Mouse (Mus musculus) ovary, postnatal 10 days (tissue): ENCODE data around the gene Fem1a.
"Not testable (repeated sequence)": the region's sequence is repeated elsewhere in the genome, so short reads cannot be mapped to it uniquely, and the experiment has no call there.

Experiments
- DNase-seq: peaks from one replicate; pipeline ENCODE4 v3.0.0; 2022; ENCODE audit warnings: low spot score

Fem1a gene

GRCm38 (mm10) chr17:56255863-56256238 is 759 bp upstream of the Fem1a start:
- DNase-seq, result peak; percentile 91

GRCm38 (mm10) chr17:56257181-56257894 is 728 bp downstream of the Fem1a start:
- DNase-seq, result no peak

GRCm38 (mm10) chr17:56258269-56258668 is 1.7 kb downstream of the Fem1a start:
- DNase-seq, result not testable (repeated sequence)

- not testable (repeated sequence) for DNase-seq
Observed at GRCm38 (mm10) chr17:56258812-56259211, 2.2 kb downstream of the Fem1a start.

GRCm38 (mm10) chr17:56259301-56260037 is 2.9 kb downstream of the Fem1a start:
- DNase-seq, result no peak

GRCm38 (mm10) chr17:56261166-56261565 is 4.6 kb downstream of the Fem1a start:
- DNase-seq, result no peak

- DNase-seq, result no peak
Observed at GRCm38 (mm10) chr17:56262645-56263094, 6.1 kb downstream of the Fem1a start.

GRCm38 (mm10) chr17:56264020-56264419 is 7.4 kb downstream of the Fem1a start:
- DNase-seq, result no peak

- no peak for DNase-seq
Observed at GRCm38 (mm10) chr17:56265011-56265410, 8.4 kb downstream of the Fem1a start.

GRCm38 (mm10) chr17:56265869-56266268 is 9.3 kb downstream of the Fem1a start:
- no peak for DNase-seq

- DNase-seq, result no peak
Observed at GRCm38 (mm10) chr17:56266271-56266670, 9.7 kb downstream of the Fem1a start.

- DNase-seq, result no peak
Observed at GRCm38 (mm10) chr17:56269153-56269630, 12.6 kb downstream of the Fem1a start.

- no peak for DNase-seq
Observed at GRCm38 (mm10) chr17:56269741-56270140, 13.1 kb downstream of the Fem1a start.

- no peak for DNase-seq
Observed at GRCm38 (mm10) chr17:56271609-56272253, 15.1 kb downstream of the Fem1a start.

GRCm38 (mm10) chr17:56272644-56273043 is 16.0 kb downstream of the Fem1a start:
- DNase-seq, result no peak

GRCm38 (mm10) chr17:56273482-56273881 is 16.9 kb downstream of the Fem1a start:
- DNase-seq, result no peak

- no peak for DNase-seq
Observed at GRCm38 (mm10) chr17:56273986-56274385, 17.4 kb downstream of the Fem1a start.

GRCm38 (mm10) chr17:56275842-56276480 is 19.4 kb downstream of the Fem1a start:
- no peak for DNase-seq

GRCm38 (mm10) chr17:56276643-56277566 is 20.3 kb downstream of the Fem1a start, which contains the start of gene Ticam1:
TSS of gene Ticam1 (minus strand) at chr17:56276786.
- peak; percentile 62 for DNase-seq

- DNase-seq, result no peak
Observed at GRCm38 (mm10) chr17:56277567-56277893, 20.9 kb downstream of the Fem1a start.

- DNase-seq, result no peak
Observed at GRCm38 (mm10) chr17:56278340-56278739, 21.7 kb downstream of the Fem1a start.
